Mouse (Mus musculus) MN1 (cell line): ENCODE data around the gene Kpna4.

Experiments
- DNase-seq: peaks from one replicate; pipeline ENCODE4 v3.0.0-alpha.2; 2016; ENCODE audit warnings: low spot score

The Kpna4 gene

GRCm38 (mm10) chr3:69126509-69127345, at the start of gene Kpna4:
Kpna4 (minus strand) TSS chr3:69127113.
- peak; percentile 99 for DNase-seq

- peak; percentile 45 for DNase-seq
Measured at GRCm38 (mm10) chr3:69175229-69175628, 48.3 kb upstream of the Kpna4 start.

- DNase-seq, result no peak
Measured at GRCm38 (mm10) chr3:69171123-69171522, 44.2 kb upstream of the Kpna4 start.

GRCm38 (mm10) chr3:69169796-69170195, 42.9 kb upstream of the Kpna4 start:
- no peak for DNase-seq

GRCm38 (mm10) chr3:69168724-69169123, 41.8 kb upstream of the Kpna4 start:
- DNase-seq, result no peak

GRCm38 (mm10) chr3:69163057-69163456, 36.1 kb upstream of the Kpna4 start:
- no peak for DNase-seq

GRCm38 (mm10) chr3:69160429-69160828, 33.5 kb upstream of the Kpna4 start:
- no peak for DNase-seq

- DNase-seq, result no peak
Measured at GRCm38 (mm10) chr3:69159501-69159900, 32.6 kb upstream of the Kpna4 start.

GRCm38 (mm10) chr3:69157886-69158285, 31.0 kb upstream of the Kpna4 start:
- DNase-seq, result no peak

- DNase-seq, result no peak
Measured at GRCm38 (mm10) chr3:69156484-69156883, 29.6 kb upstream of the Kpna4 start.

- DNase-seq, result no peak
Measured at GRCm38 (mm10) chr3:69154691-69155090, 27.8 kb upstream of the Kpna4 start.

GRCm38 (mm10) chr3:69150921-69151320, 24.0 kb upstream of the Kpna4 start:
- DNase-seq, result no peak

- DNase-seq, result no peak
Measured at GRCm38 (mm10) chr3:69142372-69142994, 15.6 kb upstream of the Kpna4 start.

GRCm38 (mm10) chr3:69140851-69141250, 13.9 kb upstream of the Kpna4 start:
- peak; percentile 67 for DNase-seq

GRCm38 (mm10) chr3:69136059-69136458, 9.1 kb upstream of the Kpna4 start:
- no peak for DNase-seq

- no peak for DNase-seq
Measured at GRCm38 (mm10) chr3:69130973-69131372, 4.1 kb upstream of the Kpna4 start.

- peak; percentile 62 for DNase-seq
Measured at GRCm38 (mm10) chr3:69127693-69128092, 780 bp upstream of the Kpna4 start.

GRCm38 (mm10) chr3:69127346-69127678, 399 bp upstream of the Kpna4 start:
- no peak for DNase-seq

- DNase-seq, result peak; percentile 85
Measured at GRCm38 (mm10) chr3:69125891-69126508, 913 bp downstream of the Kpna4 start.

GRCm38 (mm10) chr3:69125461-69125860, 1.5 kb downstream of the Kpna4 start:
- DNase-seq, result no peak

GRCm38 (mm10) chr3:69118827-69119226, 8.1 kb downstream of the Kpna4 start:
- peak; percentile 66 for DNase-seq

- DNase-seq, result no peak
Measured at GRCm38 (mm10) chr3:69114760-69115159, 12.2 kb downstream of the Kpna4 start.

GRCm38 (mm10) chr3:69113956-69114355, 13.0 kb downstream of the Kpna4 start:
- no peak for DNase-seq
